13 mouse cellular contexts compared by ENCODE assay signal in genomic region chr8:89028156-89028555, GRCm38 (mm10). TPM values are rescaled to one million over a fixed set of nuclear protein-coding genes. Genes with fewer than 3 reads are reported as not detected.
"Had no signal": no experiment of that assay in that cellular context is flagged by ENCODE, and none has a peak within 500 bp of the region (broad histone marks: within the 10 kb centered on the region; RNA-seq: fewer than 3 reads in every experiment).

No protein-coding gene starts in this region.

- H3K4me2 ChIP-seq: liver, embryonic 13.5 days; lung, embryonic 15.5 days; midbrain, embryonic 11.5 days; midbrain, embryonic 15.5 days had no signal

- H3K9me3 ChIP-seq: liver, embryonic 13.5 days; lung, embryonic 15.5 days; midbrain, embryonic 15.5 days had no signal

- H3K9ac ChIP-seq: liver, embryonic 13.5 days; liver, postnatal 0 days; lung, embryonic 15.5 days; midbrain, embryonic 15.5 days had no signal

- H3K4me3 ChIP-seq: layer of hippocampus, adult 2 months; liver, embryonic 13.5 days; lung, embryonic 15.5 days; megakaryocyte, embryonic 14.5 days; midbrain, embryonic 15.5 days had no signal

- H3K4me1 ChIP-seq: megakaryocyte, embryonic 14.5 days had no signal

- H3K27ac ChIP-seq: layer of hippocampus, adult 2 months; liver, embryonic 13.5 days; lung, embryonic 15.5 days; macrophage; midbrain, embryonic 15.5 days; stomach, postnatal 0 days had no signal

- H3K36me3 ChIP-seq: lung, embryonic 15.5 days; midbrain, embryonic 15.5 days had no signal

- ATAC-seq: intestine, embryonic 16.5 days; liver, postnatal 0 days; midbrain, embryonic 15.5 days had no signal

- DNase-seq: liver, embryonic 13.5 days; liver, postnatal 0 days; lung, postnatal 14 days; right cerebral cortex, postnatal 14 days; thymus, postnatal 4 days had no signal

RNA-seq across cellular contexts. Expression of gene Sall1, which starts 15.8 kb away (rescaled TPM):
- polyA plus RNA-seq: macrophage had no signal
